Mouse (Mus musculus): ENCODE data around the gene Mcemp1.

DNA sequence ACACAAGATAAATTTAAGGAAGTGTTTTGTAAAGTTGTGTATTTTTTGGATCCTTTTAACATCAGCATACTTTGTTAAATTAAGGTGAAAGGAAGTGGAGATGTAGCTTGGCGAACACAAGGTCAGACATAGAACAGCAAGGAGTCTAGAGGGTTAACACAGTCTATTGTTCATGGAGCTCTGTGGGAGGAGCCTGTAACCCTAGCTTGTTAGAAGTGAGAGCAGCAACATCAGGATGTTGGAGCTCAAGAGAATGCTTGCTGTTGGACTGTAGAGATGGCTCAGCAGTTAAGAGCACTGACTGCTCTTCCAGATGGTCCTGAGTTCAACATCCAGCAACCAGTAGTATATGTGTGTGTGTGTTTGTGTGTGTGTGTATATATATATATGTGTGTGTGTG, 16.6 kb upstream of the Mcemp1 start:
- no peak for TF ChIP-seq POLR2A (IDR thresholded peaks at IDR 0.05; ENCODE audit: control insufficient read depth in 1 of 2, insufficient read depth in 1 of 2, low read depth in 1 of 2, low read length in 2 of 2, poor library complexity in 1 of 2)
- no peak for TF ChIP-seq MAX (IDR thresholded peaks at IDR 0.05; ENCODE audit: low read length)
- no peak for TF ChIP-seq ZKSCAN1 (IDR thresholded peaks at IDR 0.05; ENCODE audit: low read depth, low read length)
- TF ChIP-seq ZMIZ1 (IDR thresholded peaks at IDR 0.05; ENCODE audit: low read depth, low read length), result no peak
- TF ChIP-seq ETS1 (IDR thresholded peaks at IDR 0.05; ENCODE audit: low read depth, low read length), result no peak
- TF ChIP-seq KAT2A (conservative IDR thresholded peaks at IDR 0.05; ENCODE audit: low read depth, low read length), result no peak
- TF ChIP-seq POLR2AphosphoS5 (IDR thresholded peaks at IDR 0.05; ENCODE audit: borderline replicate concordance, low read depth, low read length), result no peak
- no peak for TF ChIP-seq MAFK (IDR thresholded peaks at IDR 0.05; ENCODE audit: borderline replicate concordance, low read depth, low read length)
- TF ChIP-seq USF1 (IDR thresholded peaks at IDR 0.05; ENCODE audit: low read depth, low read length), result no peak
- TF ChIP-seq GATA1 (IDR thresholded peaks at IDR 0.05; ENCODE audit: low read depth, low read length), result no peak
- no peak for TF ChIP-seq POLR2AphosphoS2 (IDR thresholded peaks at IDR 0.05; ENCODE audit: low read length)
- TF ChIP-seq RAD21 (IDR thresholded peaks at IDR 0.05; ENCODE audit: low read depth, low read length), result no peak
